Mouse (Mus musculus) embryo, embryonic 9.5 days (tissue): ENCODE measurements at regions not wholly inside any gene's neighbourhood (a gene's known extent, or its start where the extent isn't known, plus 50 kb on each side); places are given as distances from the start of the nearest gene placed in this dataset.

Experiments
- DNase-seq: peaks from one replicate; pipeline ENCODE4 v3.0.0-alpha.2; 2017; ENCODE audit errors: extremely low spot score

DNA sequence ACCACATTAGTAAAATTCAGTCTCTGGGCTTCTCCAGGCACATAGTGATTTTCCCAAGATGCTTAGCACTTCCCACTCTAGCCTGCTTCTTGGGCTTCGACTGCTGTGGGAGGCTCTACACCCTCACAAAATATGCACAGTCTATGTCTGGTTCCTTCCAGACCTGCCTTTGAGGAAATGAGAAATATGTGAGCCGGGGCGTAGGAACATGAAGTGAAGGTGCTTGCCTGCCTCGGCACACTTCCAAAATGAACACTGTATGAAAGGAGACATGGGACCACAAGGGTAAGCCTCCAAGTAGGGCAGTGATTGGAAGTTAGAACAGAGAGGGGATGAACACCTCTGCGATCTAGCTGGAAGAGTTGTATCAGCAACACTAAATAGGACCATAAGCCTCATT, 54.5 kb downstream of the Gm10260 start:
- DNase-seq, result no peak

- no peak for DNase-seq
Measured at GRCm38 (mm10) chr13:97704541-97704940, 55.9 kb downstream of the Gm10260 start.

DNA sequence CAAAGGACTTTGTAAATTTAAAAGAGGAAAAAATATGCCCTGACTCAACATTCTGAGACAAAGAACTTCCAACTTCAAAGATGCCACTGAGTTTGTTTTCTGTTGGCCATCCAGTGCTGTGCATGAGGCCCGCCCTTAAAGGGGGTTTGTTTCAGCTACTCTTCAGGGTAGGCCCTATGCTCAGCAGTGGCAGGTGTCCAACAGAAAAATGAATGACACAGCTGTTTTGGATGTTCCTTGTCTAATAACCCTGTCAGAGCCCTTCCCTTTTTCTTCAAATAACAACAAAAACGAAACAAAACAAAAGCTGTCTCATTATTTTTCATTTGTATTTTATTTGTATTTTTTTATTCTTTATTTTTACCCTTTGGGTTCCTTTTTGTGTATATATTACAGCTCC, 61.5 kb downstream of the Gm10260 start:
- no peak for DNase-seq

GRCm38 (mm10) chr13:97698317-97698716, 62.1 kb downstream of the Gm10260 start:
- DNase-seq, result no peak

DNA sequence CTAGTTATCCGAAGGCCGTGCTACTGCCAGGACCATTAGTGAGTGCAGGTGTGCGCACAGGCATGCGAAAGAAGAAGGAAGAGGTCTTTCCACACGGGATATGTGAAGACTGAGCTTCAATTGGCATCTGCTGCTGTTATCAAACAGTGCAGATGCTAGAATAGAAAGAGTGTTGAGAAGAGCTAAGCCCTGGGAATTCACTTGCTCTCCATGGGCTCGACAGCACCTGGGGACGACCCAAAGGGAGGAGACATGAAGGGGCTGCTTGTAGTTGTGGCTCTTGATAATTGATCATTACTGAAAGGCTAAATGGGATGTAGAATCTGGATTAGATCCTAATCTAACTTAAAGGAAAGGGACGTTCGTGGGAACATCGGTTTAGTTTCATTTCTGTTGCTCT, 63.2 kb downstream of the Gm10260 start:
- no peak for DNase-seq

- DNase-seq, result no peak
Measured at GRCm38 (mm10) chr13:97695022-97695421, 65.4 kb downstream of the Gm10260 start.

DNA sequence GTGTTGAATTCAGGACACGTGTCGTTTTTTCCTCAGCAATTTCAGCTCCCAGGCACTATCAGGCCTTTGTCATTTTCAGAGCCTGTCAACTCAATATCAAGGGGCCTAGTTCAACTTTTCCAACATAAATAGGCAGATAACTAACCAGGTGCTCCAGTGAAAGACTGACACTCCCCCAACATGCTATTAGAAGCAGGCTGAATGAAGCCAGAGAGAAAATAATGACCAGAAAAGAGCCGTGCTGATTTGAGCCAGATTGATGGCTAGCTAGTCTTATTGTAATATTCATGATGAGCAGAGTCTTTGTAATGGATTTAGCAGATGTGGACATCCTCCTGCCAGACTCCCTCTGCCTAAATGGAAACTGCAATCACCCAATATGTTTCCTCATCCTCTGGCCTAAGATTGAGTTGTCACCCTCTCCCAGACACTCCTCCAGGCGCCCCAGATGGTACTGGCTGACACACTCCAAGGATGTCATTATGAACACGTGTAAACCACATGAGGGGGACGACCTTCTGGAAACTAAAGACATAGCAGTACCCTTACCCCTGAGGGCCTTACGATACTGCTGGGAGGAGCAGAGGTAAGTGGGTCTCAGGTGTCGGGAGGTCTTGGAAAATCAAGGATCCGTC, 66.0 kb downstream of the Gm10260 start:
- DNase-seq, result no peak

DNA sequence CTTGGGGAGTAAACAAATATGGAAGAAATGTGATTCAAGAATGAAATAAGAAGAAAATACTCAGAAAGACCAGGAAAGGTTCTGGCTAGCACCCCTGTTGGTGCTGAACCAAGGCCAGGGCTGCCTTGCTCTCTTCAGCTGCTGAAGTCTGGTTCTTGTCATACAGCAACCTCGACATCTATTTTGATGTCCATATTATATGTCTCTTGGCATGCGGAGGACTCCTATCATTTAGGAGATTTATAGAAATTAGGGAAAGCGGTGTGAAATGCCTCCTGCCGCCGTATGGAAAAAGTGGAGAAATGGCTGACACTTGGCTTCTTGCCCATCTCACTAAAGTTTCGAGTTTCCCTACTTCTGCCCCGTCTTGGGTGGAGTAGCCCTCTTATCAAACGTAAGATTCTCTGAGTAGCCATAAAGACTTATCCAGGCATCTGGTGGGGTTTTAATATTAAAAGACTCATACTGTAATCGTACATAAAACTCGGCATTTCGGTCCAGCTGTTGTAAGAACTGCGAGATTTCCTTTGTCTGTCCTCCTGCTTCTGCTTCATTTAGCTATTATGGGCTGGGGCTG, 72.0 kb downstream of the Gm10260 start:
- no peak for DNase-seq

DNA sequence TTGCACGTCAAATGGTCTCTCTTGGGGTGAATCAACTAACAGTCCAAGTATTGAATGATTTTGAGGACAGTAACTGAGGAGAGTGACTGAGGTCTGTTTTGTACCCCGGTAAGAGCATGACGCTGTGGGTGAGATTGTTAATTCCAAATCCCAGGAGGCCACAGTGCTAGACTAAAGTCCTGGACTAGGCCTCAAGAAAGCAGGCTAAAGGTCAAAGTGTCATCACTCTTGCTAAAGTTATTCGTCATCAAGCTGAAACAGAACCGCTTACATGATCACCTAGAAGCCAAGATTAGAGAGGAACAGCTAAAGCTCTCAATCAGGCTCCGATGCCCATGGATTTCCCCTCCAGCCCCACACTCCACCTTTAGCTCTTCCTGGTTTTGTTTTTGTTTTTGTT, 76.6 kb downstream of the Gm10260 start:
- no peak for DNase-seq

DNA sequence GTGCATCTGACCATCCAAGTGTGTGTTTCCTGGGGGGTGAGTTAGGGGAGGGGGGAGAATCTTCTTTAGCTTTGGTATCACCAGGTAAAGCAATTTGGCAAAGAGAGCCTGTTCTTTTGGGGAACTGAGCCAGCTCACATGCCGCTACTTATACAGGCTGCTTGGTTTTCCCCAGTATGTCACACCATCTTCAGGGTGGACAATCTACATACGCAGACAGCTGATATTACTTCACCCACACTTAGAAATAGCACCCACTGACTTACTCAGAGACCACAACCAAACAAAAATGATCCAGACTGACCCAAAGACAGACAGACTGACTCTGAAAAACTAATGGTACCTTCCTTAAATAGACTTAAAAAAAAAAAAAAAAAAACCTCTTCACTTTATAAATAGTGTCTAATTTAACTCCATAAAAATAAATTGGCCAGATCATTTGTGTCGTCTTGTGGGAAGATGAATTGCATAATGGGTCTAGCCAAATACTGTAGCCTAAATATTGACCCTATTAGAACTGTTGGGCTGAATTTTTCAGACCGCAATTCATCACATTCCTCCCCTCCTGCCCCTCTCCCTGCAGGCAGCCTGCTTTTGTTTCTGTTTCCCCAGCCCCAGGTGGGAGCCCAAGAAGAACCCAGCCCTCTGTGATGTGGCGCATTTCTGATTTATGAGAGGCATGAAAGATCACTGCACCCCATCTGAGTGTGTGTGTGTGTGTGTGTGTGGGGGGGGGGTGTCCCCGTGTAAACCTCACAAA, 79.0 kb downstream of the Gm10260 start:
- no peak for DNase-seq

- DNase-seq, result no peak
Measured at GRCm38 (mm10) chr13:97680283-97680896, 80.0 kb downstream of the Gm10260 start.

- no peak for DNase-seq
Measured at GRCm38 (mm10) chr13:97678991-97679390, 81.4 kb downstream of the Gm10260 start.

- no peak for DNase-seq
Measured at GRCm38 (mm10) chr13:97676536-97677048, 83.8 kb downstream of the Gm10260 start.

DNA sequence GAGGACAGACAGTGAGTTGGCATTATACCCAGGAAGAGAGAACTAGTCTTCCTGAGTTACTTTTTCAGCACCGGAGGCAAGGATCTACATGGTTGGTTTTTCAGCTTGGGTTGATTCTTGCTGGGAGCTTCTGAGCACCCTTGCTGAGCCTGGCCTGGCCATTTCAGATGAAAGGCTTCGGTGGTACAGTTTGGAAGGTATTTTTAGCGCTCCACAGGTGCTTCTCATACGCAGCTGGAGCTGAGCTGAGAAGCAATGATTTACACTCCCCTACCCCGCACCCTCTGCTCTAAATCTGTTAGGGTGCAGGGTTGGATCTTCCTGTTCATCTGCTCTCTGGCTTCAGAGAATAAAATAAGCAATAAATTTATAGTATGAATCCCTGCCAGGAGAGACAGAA, 87.3 kb downstream of the Gm10260 start:
- DNase-seq, result no peak

DNA sequence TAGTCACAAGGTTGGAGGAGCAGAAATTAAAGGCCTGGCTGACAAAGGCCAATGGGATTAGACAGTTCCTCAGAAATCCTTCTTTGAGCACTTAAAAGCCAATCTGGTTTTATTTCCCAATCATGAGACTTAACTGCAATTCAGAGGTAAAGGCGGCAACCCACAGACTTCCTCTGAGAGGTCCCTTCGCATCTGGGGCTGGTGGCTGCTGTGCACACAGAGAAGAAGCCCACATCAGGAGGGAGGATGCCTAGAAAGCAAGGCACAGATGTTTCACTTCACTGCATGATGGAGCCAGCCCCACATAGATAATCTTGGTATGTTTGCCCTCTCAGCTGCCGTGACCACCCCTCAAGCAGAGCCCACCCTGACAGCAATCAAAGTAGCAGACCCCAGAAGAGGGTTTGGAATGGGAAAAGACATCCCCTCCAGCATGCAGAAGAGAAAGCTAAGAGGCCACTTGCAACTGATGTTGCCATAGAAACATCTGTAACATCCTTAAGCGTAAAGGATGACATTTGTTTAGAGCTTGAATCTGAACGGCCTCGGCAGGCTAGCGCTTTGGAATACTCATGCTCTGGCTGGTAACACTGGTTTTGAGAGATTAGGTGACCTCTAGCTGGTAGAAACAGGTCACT, 88.3 kb downstream of the Gm10260 start:
- no peak for DNase-seq

DNA sequence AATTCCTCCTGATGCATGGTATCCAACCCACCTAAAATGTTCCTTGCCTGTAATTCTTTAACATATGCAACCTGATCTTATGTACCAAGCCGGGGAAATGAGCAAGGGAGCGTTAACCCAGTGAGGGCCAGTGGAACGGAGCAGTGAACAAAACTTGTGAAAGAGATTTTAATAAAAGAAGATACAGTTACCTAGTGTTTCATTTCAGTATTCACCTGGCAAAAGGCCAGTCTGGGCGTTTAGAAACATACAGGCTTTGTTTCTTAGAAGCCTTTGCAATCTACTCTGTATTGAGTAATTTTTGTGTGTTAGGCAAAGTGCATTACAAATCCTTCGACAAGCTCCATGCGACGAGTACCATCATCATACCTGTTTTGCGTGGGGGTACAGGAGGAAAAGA, 91.1 kb downstream of the Gm10260 start:
- no peak for DNase-seq

DNA sequence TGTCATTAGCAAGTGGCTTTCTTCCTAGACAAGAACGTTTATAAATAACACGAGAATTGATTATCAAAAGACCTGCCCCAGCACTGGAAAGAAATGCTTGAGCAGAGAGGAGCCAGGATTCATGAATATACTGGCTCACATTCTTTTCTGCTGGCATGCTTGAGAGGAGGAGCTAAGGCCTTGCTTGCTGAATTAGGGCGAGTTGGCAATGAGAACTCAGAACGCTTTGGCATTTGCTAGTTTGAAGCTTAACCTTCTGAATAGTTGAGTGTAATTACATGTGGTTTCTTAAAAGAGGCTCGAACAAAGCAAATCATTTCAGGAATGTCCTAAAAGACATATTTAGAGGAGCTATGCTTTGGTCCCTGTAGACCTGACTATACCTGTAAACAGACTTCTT, 91.5 kb downstream of the Gm10260 start:
- no peak for DNase-seq

GRCm38 (mm10) chr13:97667313-97667712, 93.1 kb downstream of the Gm10260 start:
- no peak for DNase-seq

DNA sequence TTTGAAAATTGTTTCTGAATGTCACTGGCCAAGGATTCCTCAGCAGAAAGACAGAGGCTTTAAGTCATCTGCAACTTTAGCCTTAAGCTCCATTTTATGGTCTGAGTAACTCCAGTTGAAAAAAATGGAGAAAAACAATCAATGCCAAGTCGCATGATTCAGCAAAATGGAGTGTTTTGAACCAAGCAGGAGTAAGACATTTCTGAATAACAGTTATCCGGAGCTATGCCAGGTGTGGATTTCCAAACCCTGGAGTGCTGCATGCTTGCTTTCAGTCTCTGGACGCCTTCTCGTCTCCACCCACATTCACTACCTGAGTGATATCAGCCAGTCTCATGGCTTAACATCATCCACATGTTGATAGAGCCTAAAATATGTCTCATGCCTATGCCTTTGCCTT, 93.7 kb downstream of the Gm10260 start:
- no peak for DNase-seq

GRCm38 (mm10) chr13:97665226-97665625, 95.2 kb downstream of the Gm10260 start:
- DNase-seq, result no peak

- DNase-seq, result no peak
Measured at GRCm38 (mm10) chr13:97662741-97663140, 97.7 kb downstream of the Gm10260 start.

GRCm38 (mm10) chr13:97656618-97657017, 103.8 kb downstream of the Gm10260 start:
- DNase-seq, result no peak
